In genomic region chr9:43236576-43236975, GRCm38 (mm10) we compare ENCODE assay signal across 20 mouse cellular contexts. TPM values are rescaled to one million over a fixed set of nuclear protein-coding genes. Genes with fewer than 3 reads are reported as not detected.
A peak's percentile ranks its signal among the peaks of the same experiment; 100 is the strongest.
DNase-seq lines count a peak whose midpoint lies in the region; ATAC-seq and TF ChIP-seq lines count a peak whose summit lies in the region.
"Had no signal": no experiment of that assay in that cellular context is flagged by ENCODE, and none has a peak within 500 bp of the region (broad histone marks: within the 10 kb centered on the region; RNA-seq: fewer than 3 reads in every experiment).

No protein-coding gene starts in this region.

- intact Hi-C loops in heart, postnatal 14 days (cut with DNase I): no loop called here

- H3K4me3 ChIP-seq in heart, embryonic 12.5 days: no peak overlapping the region
- no peak overlapping the region for H3K4me3 ChIP-seq in MEL (ENCODE audit: control insufficient read depth in 1 of 2, insufficient read depth in 1 of 2, low read depth in 2 of 2, low read length in 2 of 2)
- H3K4me3 ChIP-seq in embryonic facial prominence, embryonic 14.5 days (ENCODE audit: low read depth, low read length): no peak overlapping the region
- H3K4me3 ChIP-seq in limb, embryonic 15.5 days: no peak overlapping the region
- H3K4me3 ChIP-seq in forebrain, embryonic 10.5 days: no peak overlapping the region

- DNase-seq in heart, postnatal 14 days: no peak
- DNase-seq in MEL (ENCODE audit: low read depth, low spot score): no peak
- DNase-seq in embryonic facial prominence, embryonic 14.5 days (ENCODE audit: low spot score): no peak
- DNase-seq in forebrain, embryonic 10.5 days (ENCODE audit: extremely low spot score, low spot score): no peak
- no peak for DNase-seq in cerebellum, adult 8-10 months
- DNase-seq in right cerebral cortex, adult 2 months (ENCODE audit: low spot score in 2 of 2): no peak
- DNase-seq: B cell, adult 2 months; cerebellum, adult 11 months; forebrain, postnatal 0 days; gastrocnemius, postnatal 10 days; kidney, adult 9 months; lung, adult 2 months; right cerebral cortex, postnatal 4 days had no signal

- no peak overlapping the region for H3K4me2 ChIP-seq in heart, embryonic 12.5 days
- peak overlapping the region; percentile 56 for H3K4me2 ChIP-seq in embryonic facial prominence, embryonic 14.5 days (ENCODE audit: low read depth, low read length)
- H3K4me2 ChIP-seq in limb, embryonic 15.5 days: peak overlapping the region; percentile 71
- H3K4me2 ChIP-seq: heart, embryonic 15.5 days; hindbrain, embryonic 14.5 days had no signal

- WGBS in heart, embryonic 12.5 days: 81% methylated on average over 7 of the region's 7 CpGs
- WGBS in embryonic facial prominence, embryonic 14.5 days: 64% methylated on average over 7 of the region's 7 CpGs
- WGBS in limb, embryonic 15.5 days: 77% methylated on average over 7 of the region's 7 CpGs
- 91% methylated on average over 7 of the region's 7 CpGs for WGBS in forebrain, embryonic 10.5 days

- no peak overlapping the region for H3K27ac ChIP-seq in heart, embryonic 12.5 days (ENCODE audit: poor library complexity, severe bottlenecking)
- peak overlapping the region; percentile 86 for H3K27ac ChIP-seq in MEL (ENCODE audit: control insufficient read depth, low read depth, low read length)
- no peak overlapping the region for H3K27ac ChIP-seq in embryonic facial prominence, embryonic 14.5 days (replicated peaks; ENCODE audit: low read depth, low read length)
- no peak overlapping the region for H3K27ac ChIP-seq in limb, embryonic 15.5 days
- H3K27ac ChIP-seq in forebrain, embryonic 10.5 days: no peak overlapping the region
- H3K27ac ChIP-seq: heart, embryonic 15.5 days; hindbrain, embryonic 14.5 days had no signal

- no peak for ATAC-seq in heart, embryonic 12.5 days (ENCODE audit: insufficient number of reproducible peaks, low FRiP score)
- ATAC-seq in embryonic facial prominence, embryonic 14.5 days (ENCODE audit: low read depth): no peak
- ATAC-seq in limb, embryonic 15.5 days (ENCODE audit: insufficient number of reproducible peaks, low FRiP score, low TSS enrichment, low read depth): no peak
- ATAC-seq: forebrain, postnatal 0 days had no signal

- no peak for TF ChIP-seq POLR2A in MEL (IDR thresholded peaks at IDR 0.05; ENCODE audit: control insufficient read depth in 1 of 2, insufficient read depth in 1 of 2, low read depth in 1 of 2, low read length in 2 of 2, poor library complexity in 1 of 2)

- no peak for TF ChIP-seq CTCF in MEL (IDR thresholded peaks at IDR 0.05 in 2 of 3, conservative IDR thresholded peaks at IDR 0.05 in 1 of 3; ENCODE audit: control insufficient read depth in 1 of 3, insufficient read depth in 1 of 3, low read depth in 2 of 3, low read length in 3 of 3, poor library complexity in 1 of 3, severe bottlenecking in 1 of 3)

- no peaks in the 10 kb centered on the region for H3K27me3 ChIP-seq in heart, embryonic 12.5 days (replicated peaks)
- no peaks in the 10 kb centered on the region for H3K27me3 ChIP-seq in MEL (ENCODE audit: control insufficient read depth in 1 of 2, insufficient read depth in 2 of 2, low read length in 2 of 2)
- no peaks in the 10 kb centered on the region for H3K27me3 ChIP-seq in embryonic facial prominence, embryonic 14.5 days (replicated peaks; ENCODE audit: control insufficient read depth, insufficient read depth, low read length)
- no peaks in the 10 kb centered on the region for H3K27me3 ChIP-seq in limb, embryonic 15.5 days
- H3K27me3 ChIP-seq in forebrain, embryonic 10.5 days (ENCODE audit: poor library complexity, severe bottlenecking): peaks cover 26% of the 10 kb centered on the region
- H3K27me3 ChIP-seq: heart, embryonic 15.5 days had no signal

- H3K9ac ChIP-seq in heart, embryonic 12.5 days: 0 out of 2 replicates have a peak overlapping the region, but pooled peaks have one; percentile 24
- H3K9ac ChIP-seq in MEL (ENCODE audit: control insufficient read depth, low read depth, low read length, poor library complexity, severe bottlenecking): no peak overlapping the region
- peak overlapping the region; percentile 32; the same call in 1 of the 2 replicates for H3K9ac ChIP-seq in embryonic facial prominence, embryonic 14.5 days (ENCODE audit: low read depth, low read length)
- no peak overlapping the region for H3K9ac ChIP-seq in limb, embryonic 15.5 days
- H3K9ac ChIP-seq: forebrain, postnatal 0 days; heart, embryonic 15.5 days; hindbrain, embryonic 14.5 days had no signal

- no peaks in the 10 kb centered on the region for H3K9me3 ChIP-seq in heart, embryonic 12.5 days (replicated peaks)
- H3K9me3 ChIP-seq in MEL (replicated peaks; ENCODE audit: insufficient read depth, low read length): no peaks in the 10 kb centered on the region
- H3K9me3 ChIP-seq in embryonic facial prominence, embryonic 14.5 days (ENCODE audit: control insufficient read depth, low read length): no peaks in the 10 kb centered on the region
- no peaks in the 10 kb centered on the region for H3K9me3 ChIP-seq in limb, embryonic 15.5 days
- no peaks in the 10 kb centered on the region for H3K9me3 ChIP-seq in forebrain, embryonic 10.5 days
- H3K9me3 ChIP-seq: heart, embryonic 15.5 days had no signal

- TF ChIP-seq RAD21 in MEL (IDR thresholded peaks at IDR 0.05; ENCODE audit: low read depth, low read length): no peak

- TF ChIP-seq EP300 in MEL (IDR thresholded peaks at IDR 0.05; ENCODE audit: low read depth in 1 of 2, low read length in 2 of 2): no peak

- peaks cover 51% of the 10 kb centered on the region for H3K79me2 ChIP-seq in MEL (ENCODE audit: control insufficient read depth, insufficient read depth, low read length, poor library complexity)

- peaks cover 76% of the 10 kb centered on the region for H3K4me1 ChIP-seq in heart, embryonic 12.5 days (replicated peaks)
- H3K4me1 ChIP-seq in MEL (ENCODE audit: control insufficient read depth in 1 of 2, insufficient read depth in 2 of 2, low read length in 2 of 2): peaks cover 20 to 62% of the 10 kb centered on the region in 2 experiments
- H3K4me1 ChIP-seq in embryonic facial prominence, embryonic 14.5 days (ENCODE audit: control insufficient read depth, insufficient read depth, low read length): peaks cover 47% of the 10 kb centered on the region
- H3K4me1 ChIP-seq in limb, embryonic 15.5 days: peaks cover 68% of the 10 kb centered on the region
- peaks cover 93% of the 10 kb centered on the region for H3K4me1 ChIP-seq in forebrain, embryonic 10.5 days

- H3K36me3 ChIP-seq in heart, embryonic 12.5 days: no peaks in the 10 kb centered on the region
- peaks cover 0 to 62% of the 10 kb centered on the region in 2 experiments; a peak in 3 of 4 replicates for H3K36me3 ChIP-seq in MEL (ENCODE audit: control insufficient read depth in 1 of 2, insufficient read depth in 2 of 2, low read length in 2 of 2)
- peaks cover 33% of the 10 kb centered on the region; the same call in 1 of the 2 replicates for H3K36me3 ChIP-seq in embryonic facial prominence, embryonic 14.5 days (ENCODE audit: control insufficient read depth, insufficient read depth, low read length)
- H3K36me3 ChIP-seq in limb, embryonic 15.5 days: peaks cover 29% of the 10 kb centered on the region; the same call in 1 of the 2 replicates
- H3K36me3 ChIP-seq in forebrain, embryonic 10.5 days (replicated peaks): peaks cover 49% of the 10 kb centered on the region
- H3K36me3 ChIP-seq: heart, embryonic 15.5 days had no signal

TF ChIP-seq in MEL, 35 proteins besides CTCF, POLR2A, EP300 and RAD21 (continues in another document):
- TF ChIP-seq NELFE (IDR thresholded peaks at IDR 0.05; ENCODE audit: low read depth, low read length) (no peak), RCOR1 (IDR thresholded peaks at IDR 0.05; ENCODE audit: low read depth, low read length) (no peak), ELF1 (IDR thresholded peaks at IDR 0.05; ENCODE audit: low read depth, low read length) (no peak), UBTF (IDR thresholded peaks at IDR 0.05; ENCODE audit: borderline replicate concordance, insufficient read depth, low read depth, low read length) (no peak), ZC3H11A (IDR thresholded peaks at IDR 0.05; ENCODE audit: low read depth, low read length) (no peak), ZMIZ1 (IDR thresholded peaks at IDR 0.05; ENCODE audit: low read depth, low read length) (no peak), E2F4 (IDR thresholded peaks at IDR 0.05; ENCODE audit: borderline replicate concordance, low read depth, low read length) (no peak), USF2 (IDR thresholded peaks at IDR 0.05; ENCODE audit: borderline replicate concordance in 1 of 2, insufficient read depth in 1 of 2, low read depth in 1 of 2, low read length in 2 of 2) (no peak), NRF1 (IDR thresholded peaks at IDR 0.05; ENCODE audit: insufficient read depth, low read depth, low read length, poor library complexity, severe bottlenecking) (no peak), BHLHE40 (IDR thresholded peaks at IDR 0.05; ENCODE audit: borderline replicate concordance, low read depth, low read length) (no peak), MYB (IDR thresholded peaks at IDR 0.05; ENCODE audit: low read depth, low read length) (no peak), MEF2A (IDR thresholded peaks at IDR 0.05; ENCODE audit: extremely low read depth, insufficient replicate concordance, low read depth, low read length, poor library complexity, severe bottlenecking) (no peak), ZKSCAN1 (IDR thresholded peaks at IDR 0.05; ENCODE audit: low read depth, low read length) (no peak)

RNA-seq across cellular contexts. Expression of gene Oaf, which starts 3.1 kb away (rescaled TPM):
- polyA plus RNA-seq in heart, embryonic 12.5 days (2016; fragmentation: Nextera tagmentation; extraction: Ambion mirVana): 37.1 and 37.6 TPM in 2 replicates
- total RNA-seq in heart, postnatal 14 days (2021): 10 to 100 TPM; 13.0 to 14.9 TPM
- 57.6 and 64.2 TPM in 2 replicates for total RNA-seq in MEL (2012; rRNA removed)
- polyA plus RNA-seq in MEL (2012; ENCODE audit: insufficient read depth in 1 of 2, insufficient read length in 2 of 2, low read depth in 1 of 2, low replicate concordance in 2 of 2, missing spikeins in 1 of 2): 100 to 1,000 TPM in 1 of 2 experiments, not detected in 1; 137 TPM
- polyA plus RNA-seq in embryonic facial prominence, embryonic 14.5 days (2014; fragmentation: Nextera tagmentation; extraction: Ambion mirVana): 118 and 123 TPM in 2 replicates
- polyA plus RNA-seq in limb, embryonic 15.5 days (2015; fragmentation: Nextera tagmentation; extraction: Ambion mirVana): 78.4 and 102 TPM in 2 replicates
- polyA plus RNA-seq in forebrain, embryonic 10.5 days (2016; fragmentation: Nextera tagmentation; extraction: Ambion mirVana): 42.1 and 46.5 TPM in 2 replicates

RNA-seq across cellular contexts. Expression of gene Pou2f3, which starts 26.4 kb away (rescaled TPM):
- polyA plus RNA-seq in heart, embryonic 12.5 days (2016; fragmentation: Nextera tagmentation; extraction: Ambion mirVana): not detected in 2 replicates
- not detected for total RNA-seq in heart, postnatal 14 days (2021)
- not detected in 2 replicates for total RNA-seq in MEL (2012; rRNA removed)
- polyA plus RNA-seq in MEL (2012; ENCODE audit: insufficient read depth in 1 of 2, insufficient read length in 2 of 2, low read depth in 1 of 2, low replicate concordance in 2 of 2, missing spikeins in 1 of 2): not detected
- 3.8 and 4.5 TPM in 2 replicates for polyA plus RNA-seq in embryonic facial prominence, embryonic 14.5 days (2014; fragmentation: Nextera tagmentation; extraction: Ambion mirVana)
- 10.2 and 11.8 TPM in 2 replicates for polyA plus RNA-seq in limb, embryonic 15.5 days (2015; fragmentation: Nextera tagmentation; extraction: Ambion mirVana)
- not detected in 2 replicates for polyA plus RNA-seq in forebrain, embryonic 10.5 days (2016; fragmentation: Nextera tagmentation; extraction: Ambion mirVana)
- total RNA-seq: forebrain, postnatal 0 days; megakaryocyte progenitor cell, adult 5-6 weeks; monocyte, adult 5-6 weeks had no signal
- polyA plus RNA-seq: forebrain, postnatal 0 days; hindbrain, embryonic 14.5 days; neural tube, embryonic 14.5 days had no signal

Comparison
In these comparisons a context has a peak if more than half of its experiments do, and no peak if none do; other contexts are left out.
1. H3K9ac ChIP-seq: peak in heart, embryonic 12.5 days (single experiment) and embryonic facial prominence, embryonic 14.5 days (single experiment); none in MEL (single experiment) and limb, embryonic 15.5 days (single experiment).